Mouse (Mus musculus): ENCODE data around the gene Sertad2. TPM values are rescaled to one million over a fixed set of nuclear protein-coding genes. Genes with fewer than 3 reads are reported as not detected.

Sertad2 gene
- polyA plus RNA-seq (2014; fragmentation: Illumina TruSeq; extraction: RNeasy Lipid Tissue Mini Kit (QIAGEN cat#74804); ENCODE audit: insufficient read depth, low read depth, low replicate concordance): 9.7 TPM

GRCm38 (mm10) chr11:20542739-20543452 is at the start of gene Sertad2:
Sertad2 (plus strand) TSS chr11:20543253.

Other genes starting within 250 kb of the Sertad2 start
- 9.0 TPM for gene Slc1a4, start 210.5 kb upstream of the Sertad2 start, polyA plus RNA-seq (2014; fragmentation: Illumina TruSeq; extraction: RNeasy Lipid Tissue Mini Kit (QIAGEN cat#74804); ENCODE audit: insufficient read depth, low read depth, low replicate concordance)
- 26.5 TPM for gene Aftph, start 198.3 kb downstream of the Sertad2 start, polyA plus RNA-seq (2014; fragmentation: Illumina TruSeq; extraction: RNeasy Lipid Tissue Mini Kit (QIAGEN cat#74804); ENCODE audit: insufficient read depth, low read depth, low replicate concordance)

Measured in lung, adult 10 weeks (tissue).